Mouse (Mus musculus) WW6 (cell line): Measurements from ENCODE around the gene Rabgap1l.
A peak's percentile ranks its signal among the peaks of the same experiment; 100 is the strongest.

Experiments
- DNase-seq: peaks from one replicate; pipeline ENCODE4 v3.0.0-alpha.2; 2013; ENCODE audit warnings: low read depth, low spot score

Gene Rabgap1l

GRCm38 (mm10) chr1:160787926-160788325 is 5.1 kb downstream of the Rabgap1l start:
- no peak for DNase-seq

GRCm38 (mm10) chr1:160787164-160787563 is 5.8 kb downstream of the Rabgap1l start:
- no peak for DNase-seq

DNA sequence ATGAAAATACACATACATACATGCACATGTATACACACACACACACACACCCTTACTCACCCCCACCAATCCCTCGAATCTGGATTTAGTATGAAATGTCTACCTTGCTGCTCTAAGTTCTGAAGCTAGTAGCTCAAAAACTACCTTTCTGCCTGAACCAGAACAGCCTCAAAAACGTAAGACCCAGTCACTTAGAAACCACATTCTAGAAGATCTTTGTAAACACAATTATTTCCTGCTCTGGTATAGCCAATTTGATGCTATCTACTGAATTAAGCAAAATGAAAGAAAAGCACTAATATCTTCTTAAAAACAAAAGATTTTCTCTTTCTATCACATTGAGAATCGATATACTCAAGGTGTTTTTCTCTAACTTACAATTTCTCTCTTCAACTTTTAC is 6.4 kb downstream of the Rabgap1l start:
- DNase-seq = no peak

DNA sequence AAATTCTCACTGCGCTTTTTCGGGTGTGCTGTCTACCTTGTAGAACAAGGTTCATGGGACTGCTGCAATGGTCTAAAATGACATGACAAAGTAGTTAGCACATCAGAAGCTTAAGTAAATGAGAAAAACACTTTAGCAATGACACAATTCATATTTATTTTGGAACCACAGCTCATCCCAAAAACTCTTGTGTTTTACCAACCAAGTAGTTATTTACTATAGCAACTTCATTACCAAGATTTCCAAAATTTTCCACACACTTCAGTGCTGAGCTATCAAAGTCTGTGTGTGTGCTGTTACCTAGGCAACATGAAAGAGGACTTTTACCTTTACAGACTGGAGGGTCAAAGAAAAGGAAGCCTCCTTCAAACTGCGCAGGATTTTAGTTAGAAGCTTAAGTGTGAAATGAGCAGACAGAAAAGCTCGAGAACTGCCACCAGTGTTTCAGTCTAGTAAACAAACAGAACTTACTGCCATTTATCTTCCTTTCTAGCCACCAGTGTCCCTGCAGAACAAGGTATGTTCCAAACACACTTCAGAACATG is 7.3 kb downstream of the Rabgap1l start:
- no peak for DNase-seq

DNA sequence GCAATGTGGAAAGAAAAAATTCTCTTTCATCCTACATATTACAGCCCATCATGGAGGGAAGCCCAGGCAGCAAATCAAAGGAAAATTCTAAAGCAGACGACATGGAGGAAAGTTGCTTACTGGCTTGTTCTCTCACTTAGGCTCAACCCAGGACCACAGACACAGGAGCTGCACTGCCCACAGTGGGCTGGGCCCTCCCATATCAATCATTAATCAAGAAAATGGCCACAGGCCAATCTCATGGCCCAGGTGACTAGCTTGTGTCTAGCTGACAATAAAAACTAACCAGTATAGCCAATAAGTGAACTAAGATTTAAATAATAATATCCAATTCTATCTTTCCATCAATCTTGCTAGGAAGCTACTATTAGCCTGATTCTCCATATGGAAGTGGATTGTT is 8.9 kb downstream of the Rabgap1l start:
- no peak for DNase-seq

- no peak for DNase-seq
Observed at GRCm38 (mm10) chr1:160774166-160774565, 18.8 kb downstream of the Rabgap1l start.

GRCm38 (mm10) chr1:160765565-160765964 is 27.4 kb downstream of the Rabgap1l start:
- DNase-seq = no peak

DNA sequence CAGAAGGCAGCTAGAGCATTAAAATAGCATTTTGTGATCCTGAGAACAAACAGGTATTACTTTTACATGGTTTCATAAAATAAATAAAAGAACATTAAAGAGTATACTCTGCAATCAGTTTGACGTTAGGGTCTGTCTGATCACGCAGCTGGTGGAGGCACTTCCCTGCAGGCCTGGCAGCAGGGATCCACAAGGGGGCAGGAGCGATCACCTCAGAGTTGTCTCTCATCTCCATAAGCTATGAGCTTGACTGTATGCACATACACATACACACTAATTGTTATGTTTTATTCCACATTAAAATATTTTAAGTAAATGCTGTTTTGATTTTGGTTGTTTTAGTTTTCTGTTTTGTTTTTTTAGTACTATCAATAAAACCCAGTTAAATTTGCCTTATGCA is 34.8 kb downstream of the Rabgap1l start:
- DNase-seq = no peak

- no peak for DNase-seq
Observed at GRCm38 (mm10) chr1:160755359-160755758, 37.7 kb downstream of the Rabgap1l start.

- no peak for DNase-seq
Observed at GRCm38 (mm10) chr1:160750629-160751028, 42.4 kb downstream of the Rabgap1l start.

DNA sequence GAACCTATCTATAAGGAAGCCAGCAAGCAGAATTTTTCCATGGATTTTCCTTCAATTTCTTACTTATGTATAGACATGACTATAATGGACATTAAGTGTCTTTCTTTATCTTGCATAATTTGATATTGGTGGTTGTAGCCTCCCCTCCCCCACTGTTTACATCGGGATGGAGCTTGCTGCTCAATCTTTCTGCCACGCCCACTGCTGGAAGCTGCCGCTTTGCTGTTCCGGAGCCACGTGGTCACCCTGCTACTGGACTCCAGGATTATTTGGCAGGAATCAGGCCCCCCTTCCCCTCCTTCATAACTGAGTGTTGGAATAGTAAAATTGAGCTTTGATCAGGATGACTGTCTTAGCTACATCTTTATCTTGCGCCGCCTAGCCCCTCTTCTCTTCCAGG is 46.2 kb downstream of the Rabgap1l start:
- DNase-seq = no peak

GRCm38 (mm10) chr1:160745238-160745930 is 47.6 kb downstream of the Rabgap1l start:
- no peak for DNase-seq

DNA sequence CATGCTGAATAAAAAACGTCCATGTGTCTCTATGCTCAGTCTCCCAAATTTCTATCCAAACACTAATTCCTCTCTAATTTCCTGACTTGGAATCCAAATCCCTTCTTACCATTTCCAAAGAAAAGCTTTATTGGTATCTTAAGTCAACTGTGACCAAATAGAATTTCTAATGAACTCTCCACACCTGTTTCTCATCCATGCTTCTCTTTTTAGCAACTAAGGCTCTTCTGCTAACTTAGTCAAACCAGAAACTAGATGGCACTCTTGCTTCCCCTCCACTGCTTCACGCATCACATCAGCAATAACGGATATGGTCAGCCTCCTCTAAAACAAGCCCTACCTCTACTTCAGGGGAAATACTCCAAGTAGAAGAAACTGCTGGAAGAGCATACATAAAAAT is 49.0 kb downstream of the Rabgap1l start:
- no peak for DNase-seq

DNA sequence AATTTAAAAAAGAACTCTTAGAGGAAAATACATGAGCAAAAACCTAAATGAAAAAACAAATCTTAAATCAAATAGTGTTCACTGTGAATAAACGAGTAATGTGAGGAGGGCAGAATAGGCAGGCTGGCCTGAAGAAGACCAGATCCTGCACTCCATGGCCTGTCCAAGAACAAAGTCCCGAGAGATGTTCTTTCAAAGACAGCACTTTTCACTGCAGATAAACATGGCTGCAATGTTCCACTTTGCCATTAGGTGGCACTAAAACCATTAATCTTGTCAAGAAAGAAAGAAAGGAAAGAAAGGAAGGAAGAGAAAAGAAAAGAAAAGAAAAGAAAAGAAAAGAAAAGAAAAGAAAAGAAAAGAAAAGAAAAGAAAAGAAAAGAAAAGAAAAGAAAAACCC is 49.8 kb downstream of the Rabgap1l start:
- DNase-seq = no peak

GRCm38 (mm10) chr1:160740650-160741049 is 52.4 kb downstream of the Rabgap1l start:
- DNase-seq = no peak

DNA sequence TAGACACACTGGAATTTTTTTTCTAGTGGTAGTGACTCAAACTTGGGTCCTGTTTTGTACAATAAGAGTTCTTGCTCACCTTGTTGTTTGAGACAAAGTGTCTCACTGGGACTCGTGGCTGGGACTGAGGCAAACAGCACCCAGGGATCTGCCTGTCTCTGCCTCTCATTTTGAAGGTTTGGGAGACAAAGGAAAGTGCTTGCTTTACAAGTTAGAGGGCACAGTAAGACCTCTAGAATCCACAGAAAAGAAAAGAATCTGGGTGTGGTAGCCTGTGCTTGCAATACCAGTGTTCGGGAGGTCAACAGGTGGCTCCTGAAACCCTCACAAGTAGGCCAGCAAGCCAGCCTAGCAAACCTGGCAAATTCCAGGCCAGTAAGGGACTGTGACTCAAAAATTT is 58.3 kb downstream of the Rabgap1l start:
- peak; percentile 42 for DNase-seq

GRCm38 (mm10) chr1:160729944-160730343 is 63.1 kb downstream of the Rabgap1l start:
- DNase-seq = no peak

DNA sequence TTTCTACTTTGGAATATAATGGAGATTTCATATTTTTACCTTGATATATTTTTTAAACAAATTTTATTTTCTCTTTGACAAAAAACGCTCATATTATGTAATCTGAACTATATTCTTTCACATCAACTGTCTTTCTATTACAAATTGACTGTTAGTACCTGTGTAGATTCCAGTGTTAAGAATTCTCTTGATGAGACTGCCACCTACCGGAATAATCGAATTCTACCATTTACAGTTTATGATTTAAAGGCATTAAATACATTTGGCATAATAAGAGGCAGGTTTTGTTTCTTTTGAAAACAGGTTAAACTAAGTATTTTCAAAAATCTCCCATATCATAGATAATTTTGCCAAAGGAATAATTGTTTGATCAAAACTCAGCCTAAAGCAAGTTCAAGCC is 75.3 kb downstream of the Rabgap1l start:
- no peak for DNase-seq

- no peak for DNase-seq
Observed at GRCm38 (mm10) chr1:160714685-160715084, 78.3 kb downstream of the Rabgap1l start.

GRCm38 (mm10) chr1:160713887-160714286 is 79.1 kb downstream of the Rabgap1l start:
- no peak for DNase-seq

GRCm38 (mm10) chr1:160713383-160713782 is 79.6 kb downstream of the Rabgap1l start:
- no peak for DNase-seq

DNA sequence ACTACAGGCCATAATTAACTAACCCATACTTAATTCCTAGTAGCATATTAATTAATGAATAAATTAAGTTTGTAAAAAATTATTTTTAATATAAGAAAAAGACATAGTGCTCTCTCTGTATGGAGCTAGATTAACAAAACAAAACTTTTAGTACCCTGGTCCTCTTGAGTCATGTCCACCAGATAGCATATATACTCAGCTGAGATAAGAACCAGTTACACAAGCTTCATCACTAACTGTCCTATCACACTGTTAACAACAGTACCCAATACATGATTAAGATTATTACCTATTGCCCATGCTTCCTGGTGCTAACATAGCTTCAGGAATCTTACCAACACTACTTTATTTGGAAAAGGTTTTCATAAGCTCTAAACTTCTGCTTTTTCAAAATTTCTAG is 82.5 kb downstream of the Rabgap1l start:
- DNase-seq = no peak

- no peak for DNase-seq
Observed at GRCm38 (mm10) chr1:160704596-160704995, 88.4 kb downstream of the Rabgap1l start.

DNA sequence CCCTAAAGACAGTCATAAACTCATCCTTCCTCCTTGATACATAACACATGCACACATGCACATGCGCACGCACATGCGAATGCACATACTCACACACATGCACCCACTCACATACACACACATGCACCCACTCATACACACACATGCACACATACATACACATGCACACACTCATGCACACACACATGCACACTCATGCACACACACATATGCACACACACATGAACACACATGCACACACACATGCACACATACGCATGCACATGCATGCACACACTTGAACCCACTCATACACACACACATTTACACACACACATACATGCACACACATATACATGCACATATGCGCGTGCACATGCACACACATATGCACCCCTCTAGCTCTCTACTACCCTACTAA is 89.2 kb downstream of the Rabgap1l start:
- DNase-seq = no peak
